Mouse (Mus musculus) heart, postnatal 14 days (tissue): ENCODE results near the gene Siae. TPM values are rescaled to one million over a fixed set of nuclear protein-coding genes. Genes with fewer than 3 reads are reported as not detected.

Experiments
- DNase-seq, 2 experiments: peaks; one replicate each; pipeline ENCODE4 v3.0.0; 2021 to 2022
- intact Hi-C: fragments of 180-260 bp; cut with DNase I; formaldehyde crosslinking; loops from one replicate; pipeline ENCODE4 v1.15.1; 2025
- long read RNA-seq, 2 experiments: library from polyadenylated mRNA; stranded (forward); transcript quantifications; one replicate each; pipeline ENCODE4 v2.0.0; 2021
- total RNA-seq, 2 experiments: library from RNA; stranded (reverse); gene quantifications; 2 replicates each; pipeline ENCODE4 v1.2.3; 2021

The Siae gene
- 1 to 10 TPM; 7.8 to 9.1 TPM for total RNA-seq
- long read RNA-seq, experiment 1, full-length matches to known transcripts: 7 of 10 reads
- long read RNA-seq, experiment 1, partial matches to known transcripts: 1 of 10 reads
- long read RNA-seq, experiment 1, other reads (novel, unspliced or antisense): 2 of 10 reads
- long read RNA-seq, experiment 2, full-length matches to known transcripts: 7 of 9 reads
- long read RNA-seq, experiment 2, partial matches to known transcripts: 1 of 9 reads
- long read RNA-seq, experiment 2, other reads (novel, unspliced or antisense): 1 of 9 reads

- intact Hi-C loops: loop anchor here (5.0 kb wide), 1 partner anchor 57 kb away; the partner anchor contains the start of gene Spa17
These were observed at the start of gene Siae for GRCm38 (mm10) chr9:37554838-37555748. Siae (plus strand) TSS chr9:37555698.

GRCm38 (mm10) chr9:37506023-37506422 is 49.5 kb upstream of the Siae start:
- DNase-seq: no peak
- intact Hi-C loops: loop anchor here (5.0 kb wide), 1 partner anchor 44 kb away; no protein-coding TSS in a partner anchor

More at GRCm38 (mm10) chr9:37554838-37555748, at the start of gene Siae:
- no peak for DNase-seq

GRCm38 (mm10) chr9:37512097-37512496 is 43.4 kb upstream of the Siae start:
- intact Hi-C loops: no loop called here
- no peak for DNase-seq

- intact Hi-C loops: no loop called here
- no peak for DNase-seq
These were observed 41.0 kb upstream of the Siae start for GRCm38 (mm10) chr9:37514456-37514855.

- DNase-seq: no peak
- intact Hi-C loops: no loop called here
These were observed 38.0 kb upstream of the Siae start for GRCm38 (mm10) chr9:37517467-37517866.

GRCm38 (mm10) chr9:37518991-37519390 is 36.5 kb upstream of the Siae start:
- intact Hi-C loops: no loop called here
- DNase-seq: no peak

- intact Hi-C loops: no loop called here
- DNase-seq: no peak
These were observed 35.5 kb upstream of the Siae start for GRCm38 (mm10) chr9:37519995-37520394.

- no peak for DNase-seq
- intact Hi-C loops: no loop called here
These were observed 30.0 kb upstream of the Siae start for GRCm38 (mm10) chr9:37525461-37525860.

GRCm38 (mm10) chr9:37526443-37527395 is 28.8 kb upstream of the Siae start:
- intact Hi-C loops: loop anchor here (2.0 kb wide), 1 partner anchor 86 kb away; the partner anchor contains the start of gene Spa17
- peak; percentile 63 for DNase-seq

GRCm38 (mm10) chr9:37527396-37528224 is 27.9 kb upstream of the Siae start, which contains the start of gene Esam:
Esam (plus strand) TSS chr9:37528078.
- peak; percentile 85 to 86 for DNase-seq
- intact Hi-C loops: loop anchor here (2.0 kb wide), 1 partner anchor 85 kb away; the partner anchor contains the start of gene Spa17

GRCm38 (mm10) chr9:37528225-37528970 is 27.1 kb upstream of the Siae start:
- intact Hi-C loops: no loop called here
- DNase-seq: peak; percentile 25 to 36

GRCm38 (mm10) chr9:37530031-37530887 is 25.2 kb upstream of the Siae start:
- intact Hi-C loops: loop anchor here (2.0 kb wide), 2 partner anchors 15 to 41 kb away; partner anchors contain the start of gene Msantd2
- DNase-seq: peak; percentile 77 to 79

- intact Hi-C loops: loop anchor here (2.0 kb wide), 2 partner anchors 14 to 42 kb away; partner anchors contain the start of gene Msantd2
- peak; percentile 61 to 73 for DNase-seq
These were observed 24.4 kb upstream of the Siae start for GRCm38 (mm10) chr9:37530888-37531705.

- no peak for DNase-seq
- intact Hi-C loops: no loop called here
These were observed 18.6 kb upstream of the Siae start for GRCm38 (mm10) chr9:37536851-37537250.

GRCm38 (mm10) chr9:37537658-37538250 is 17.7 kb upstream of the Siae start:
- intact Hi-C loops: no loop called here
- no peak for DNase-seq
